Mouse (Mus musculus): ENCODE measurements around the gene Olfm3. TPM values are rescaled to one million over a fixed set of nuclear protein-coding genes. Genes with fewer than 3 reads are reported as not detected.

The Olfm3 gene
- total RNA-seq (2017), result not detected in 2 replicates

DNA sequence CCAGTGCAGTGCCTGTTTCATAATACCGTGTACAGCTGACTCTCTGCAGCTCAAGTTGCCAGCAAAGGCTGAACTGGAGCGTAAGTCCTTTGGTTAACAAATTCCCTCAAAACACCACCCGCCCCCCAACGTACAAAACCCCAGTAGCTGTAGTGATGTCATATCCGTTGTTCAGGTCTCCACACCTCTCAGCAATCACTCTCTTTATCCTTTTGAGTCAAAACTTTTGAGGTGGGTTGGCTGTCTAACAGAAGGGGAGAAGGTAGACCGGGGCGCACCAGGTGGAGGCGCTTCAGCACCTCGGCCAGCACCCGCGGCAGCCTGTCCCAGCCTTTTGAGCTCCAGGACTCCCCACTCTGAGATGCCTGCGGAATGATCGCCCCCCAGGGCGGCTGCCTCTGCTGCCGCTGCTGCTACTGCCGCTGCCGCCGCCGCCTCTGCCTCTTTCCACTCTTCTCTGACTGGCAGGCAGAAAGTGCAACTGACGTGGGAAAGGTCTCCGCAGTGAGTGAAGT lies at the start of gene Olfm3:
TSS of gene Olfm3 (plus strand) at position 155 of the 515 bp plus-strand sequence.
- ATAC-seq (ENCODE audit: extremely low read depth, insufficient number of reproducible peaks, low FRiP score, poor library complexity, severe bottlenecking), result no peak

DNA sequence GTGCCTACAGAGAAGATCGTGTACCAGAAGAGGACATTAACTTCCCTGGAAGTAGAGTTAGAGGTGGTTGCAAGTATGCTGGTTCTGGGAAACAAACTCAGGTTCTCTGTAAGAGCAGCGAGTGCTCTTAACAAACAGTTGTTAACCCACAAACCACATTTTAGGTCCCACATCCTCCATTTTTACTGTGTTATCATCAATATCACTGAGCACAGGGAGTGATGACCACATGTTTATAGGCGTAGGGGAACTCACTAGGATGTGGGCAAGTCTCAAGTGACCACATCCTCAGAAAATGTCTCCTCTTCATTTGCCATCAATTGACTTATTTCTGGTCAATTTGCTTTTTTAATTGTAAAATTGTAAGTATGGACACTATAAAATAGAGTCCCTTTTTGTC lies 14.1 kb upstream of the Olfm3 start:
- no peak for ATAC-seq (ENCODE audit: extremely low read depth, insufficient number of reproducible peaks, low FRiP score, poor library complexity, severe bottlenecking)

DNA sequence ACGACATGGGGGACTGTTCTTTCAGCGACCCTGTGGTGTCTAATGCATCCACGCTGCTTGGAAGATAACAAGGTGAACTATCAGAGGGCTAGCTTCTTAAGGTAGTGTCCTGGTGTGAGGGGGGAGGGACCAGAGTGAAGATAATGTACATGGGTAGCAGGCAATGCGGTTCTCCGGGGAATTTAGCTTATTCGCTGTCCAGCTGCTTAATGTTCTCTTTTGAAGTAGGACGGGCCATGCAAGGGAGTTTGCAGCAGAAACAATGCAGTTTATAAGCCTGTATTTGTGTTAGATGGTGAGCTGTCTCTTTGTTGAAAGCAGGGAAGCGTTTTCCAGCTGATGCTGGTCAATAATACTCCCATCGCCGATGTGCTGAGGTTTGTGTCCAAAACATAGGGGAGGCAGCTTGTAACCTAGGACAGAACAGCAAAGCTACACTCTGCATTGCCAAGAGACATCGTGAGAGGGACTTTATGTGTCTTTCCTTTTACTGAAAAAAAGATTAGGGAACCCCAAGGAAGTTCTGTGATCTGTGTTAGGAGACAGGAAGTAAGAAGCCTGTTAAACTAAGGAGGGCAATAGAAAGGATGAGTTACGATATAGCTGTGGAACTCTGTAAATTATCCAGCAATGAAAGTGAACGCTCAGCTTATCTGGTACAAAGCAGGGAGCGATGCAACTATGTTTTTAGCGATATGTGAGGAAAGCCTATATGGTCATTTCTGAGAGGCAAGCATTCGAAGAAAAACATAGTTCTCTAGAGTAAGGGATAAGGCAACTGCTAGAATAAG lies 950 bp downstream of the Olfm3 start:
- no peak for ATAC-seq (ENCODE audit: extremely low read depth, insufficient number of reproducible peaks, low FRiP score, poor library complexity, severe bottlenecking)

DNA sequence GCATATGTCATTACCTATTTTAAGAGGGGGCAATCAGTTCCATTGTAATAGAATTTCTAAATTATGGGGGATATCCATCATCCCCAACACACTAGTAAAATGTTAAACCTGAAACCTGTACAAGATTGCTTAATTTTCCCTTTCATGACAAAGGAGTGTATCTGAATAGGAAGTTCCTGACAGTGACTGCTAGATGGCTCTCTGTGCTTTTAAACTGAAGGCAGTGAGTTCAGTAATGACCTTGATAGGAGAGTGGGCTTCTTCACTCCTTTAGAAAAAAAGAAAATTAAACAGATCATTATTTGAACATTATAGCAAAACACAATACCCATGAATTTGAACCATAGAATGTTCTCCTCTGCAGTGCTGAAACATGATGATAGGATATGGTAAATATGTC lies 3.7 kb downstream of the Olfm3 start:
- ATAC-seq (ENCODE audit: extremely low read depth, insufficient number of reproducible peaks, low FRiP score, poor library complexity, severe bottlenecking), result no peak

DNA sequence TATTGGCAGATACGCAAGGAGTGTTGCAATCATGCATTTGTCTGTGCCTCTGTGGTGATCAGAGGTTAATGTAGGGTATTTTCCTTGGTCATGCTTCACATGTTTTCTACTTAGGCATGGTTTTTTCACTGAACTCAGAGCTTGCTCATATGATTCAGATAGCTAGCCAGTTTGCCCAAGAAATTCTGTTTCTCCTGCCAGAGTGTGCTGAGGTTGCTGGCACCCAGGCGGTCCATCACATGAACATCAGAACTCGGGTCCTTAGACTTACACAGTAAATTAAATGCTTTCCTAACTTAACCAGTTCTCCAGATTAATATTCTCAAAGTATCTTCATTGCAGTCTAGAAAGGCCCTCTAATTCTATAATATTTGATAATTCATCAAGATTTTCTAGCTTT lies 5.0 kb downstream of the Olfm3 start:
- ATAC-seq (ENCODE audit: extremely low read depth, insufficient number of reproducible peaks, low FRiP score, poor library complexity, severe bottlenecking), result no peak

DNA sequence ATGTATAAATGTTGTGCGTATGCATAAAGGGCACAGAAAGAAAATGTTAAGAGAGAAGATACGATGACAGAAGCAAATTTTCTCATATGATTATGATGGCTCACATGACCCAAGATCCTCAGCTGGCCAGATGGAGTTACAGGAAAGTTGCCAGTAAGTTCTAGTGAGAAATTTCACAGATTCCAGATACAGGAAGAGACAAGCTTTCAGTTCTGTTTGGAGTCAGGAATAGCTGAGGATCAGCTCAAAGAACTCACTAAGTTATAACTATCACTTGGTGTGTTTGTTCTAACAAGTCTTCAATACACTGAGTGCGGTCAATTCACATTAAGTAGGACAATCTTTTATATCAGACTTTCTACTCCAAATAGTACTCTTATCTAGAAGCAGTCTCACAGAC lies 16.2 kb downstream of the Olfm3 start:
- no peak for ATAC-seq (ENCODE audit: extremely low read depth, insufficient number of reproducible peaks, low FRiP score, poor library complexity, severe bottlenecking)

DNA sequence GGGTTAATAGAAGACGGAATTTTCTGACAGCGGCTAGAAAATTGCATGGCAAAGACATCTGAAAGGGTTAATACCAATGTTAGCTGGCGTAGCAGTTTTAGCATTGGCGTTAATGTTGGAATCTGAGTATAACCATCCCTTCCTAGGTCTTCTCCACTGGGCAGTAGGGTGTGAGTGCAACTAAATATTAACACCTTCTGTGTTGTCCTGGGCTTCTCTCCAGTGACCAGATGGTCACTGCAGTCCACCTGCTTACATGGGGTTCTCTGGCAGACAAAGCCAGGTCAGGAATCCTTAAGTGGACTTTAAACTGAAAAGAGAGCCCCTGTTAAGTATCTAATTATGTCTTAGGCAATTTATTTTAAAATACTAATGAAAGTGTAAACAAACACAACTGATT lies 25.7 kb downstream of the Olfm3 start:
- no peak for ATAC-seq (ENCODE audit: extremely low read depth, insufficient number of reproducible peaks, low FRiP score, poor library complexity, severe bottlenecking)

DNA sequence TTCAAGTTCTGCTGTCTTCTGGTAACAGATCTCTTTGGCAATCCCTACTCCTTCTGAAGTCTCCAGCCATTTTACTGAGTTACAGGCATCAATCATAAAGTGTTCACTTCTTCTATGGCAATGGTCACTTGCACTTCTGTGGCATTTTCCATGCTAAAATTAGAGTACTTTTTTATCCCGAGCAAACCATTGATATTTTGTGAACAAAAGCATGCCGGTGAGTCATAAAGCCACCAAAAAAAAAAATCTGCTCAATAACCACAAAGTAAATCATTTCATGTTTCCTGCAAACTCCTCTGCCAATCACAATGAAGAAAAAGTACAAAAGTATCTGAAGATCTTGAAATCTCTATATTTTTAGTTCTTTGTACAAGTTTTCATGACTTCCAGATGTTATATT lies 26.5 kb downstream of the Olfm3 start:
- no peak for ATAC-seq (ENCODE audit: extremely low read depth, insufficient number of reproducible peaks, low FRiP score, poor library complexity, severe bottlenecking)

DNA sequence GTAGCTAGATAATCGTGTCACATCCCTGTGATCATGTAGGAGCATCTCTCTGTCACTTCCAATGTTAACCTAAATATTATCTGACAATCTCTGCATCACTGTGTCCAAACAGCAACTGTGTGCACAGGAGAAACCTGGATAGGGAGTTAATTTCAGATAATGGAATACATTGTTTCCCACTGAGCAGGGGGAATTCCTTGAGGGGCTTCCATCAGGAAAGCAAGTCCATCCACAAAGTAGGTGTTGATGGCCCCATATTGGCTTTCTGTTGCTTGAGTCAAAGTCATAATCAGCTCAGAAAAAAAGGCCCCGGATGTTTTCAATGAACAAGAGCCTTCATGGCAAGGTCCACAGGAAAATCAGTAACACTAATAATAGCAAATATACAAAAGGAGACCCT lies 26.9 kb downstream of the Olfm3 start:
- ATAC-seq (ENCODE audit: extremely low read depth, insufficient number of reproducible peaks, low FRiP score, poor library complexity, severe bottlenecking), result no peak

DNA sequence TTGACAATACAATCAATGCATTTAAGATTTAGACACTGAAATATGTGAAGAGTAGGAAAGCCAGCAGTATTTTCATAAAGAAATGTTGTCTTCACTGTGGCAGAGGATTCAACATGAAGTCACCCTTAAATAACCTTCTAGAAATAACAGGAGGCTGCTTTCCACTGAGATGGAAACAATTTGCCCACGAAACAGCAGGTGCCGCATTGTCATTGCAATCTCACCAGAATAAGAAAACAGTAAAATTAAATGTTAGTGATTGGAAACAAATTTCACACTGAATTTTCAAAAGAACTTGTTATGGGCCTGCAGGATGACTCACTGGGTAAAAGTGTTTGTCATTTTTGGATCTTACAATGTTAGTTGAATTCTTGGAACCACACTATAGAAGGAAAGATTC lies 29.0 kb downstream of the Olfm3 start:
- no peak for ATAC-seq (ENCODE audit: extremely low read depth, insufficient number of reproducible peaks, low FRiP score, poor library complexity, severe bottlenecking)

DNA sequence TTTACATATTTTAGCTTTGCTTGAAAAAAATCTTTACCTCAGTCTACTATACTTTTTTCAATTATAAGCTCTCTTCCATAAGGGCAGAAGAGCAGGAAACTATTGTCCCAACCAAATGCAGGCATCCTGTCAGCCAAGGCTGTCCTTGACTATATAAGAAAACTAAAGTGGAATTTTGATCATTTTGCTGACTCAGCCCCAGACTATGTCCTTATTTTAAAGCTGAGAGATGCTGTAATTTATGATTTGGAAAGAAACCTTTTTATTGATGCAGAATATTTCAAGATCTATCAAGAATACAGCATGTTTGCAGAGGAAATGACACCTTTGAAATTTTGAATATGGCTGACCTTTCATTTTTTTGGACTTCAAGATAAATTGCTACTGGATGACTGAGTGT lies 51.0 kb downstream of the Olfm3 start:
- no peak for ATAC-seq (ENCODE audit: extremely low read depth, insufficient number of reproducible peaks, low FRiP score, poor library complexity, severe bottlenecking)

DNA sequence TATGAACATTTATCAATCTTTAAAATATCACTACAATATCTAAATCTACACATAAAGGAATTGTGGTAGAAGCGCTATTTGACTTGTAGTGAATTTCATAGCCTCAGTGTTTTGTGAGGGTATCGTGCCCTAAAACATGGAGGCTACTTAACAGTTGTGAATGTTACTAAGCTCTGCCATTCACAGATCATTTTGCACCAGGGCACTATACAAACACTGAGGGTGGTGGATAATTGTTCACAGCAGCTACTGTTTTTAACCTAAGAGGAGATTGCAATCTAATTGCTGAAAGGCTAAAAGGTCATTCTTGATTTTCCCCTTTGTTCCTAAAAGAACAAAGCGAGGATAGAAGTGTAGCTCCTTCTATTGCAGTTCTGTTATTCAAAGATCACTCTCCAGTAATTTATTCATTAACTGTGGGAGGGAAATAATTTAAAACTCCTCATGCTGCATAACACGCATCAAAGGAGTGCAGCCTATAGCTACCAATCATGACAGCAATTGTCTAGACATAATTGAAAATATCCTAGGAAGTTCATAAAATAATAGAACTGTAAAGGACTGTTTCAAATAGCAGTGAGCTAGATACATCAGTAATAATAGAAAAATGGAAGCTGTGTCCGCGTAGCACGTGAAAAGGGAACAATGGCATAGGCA lies 55.6 kb downstream of the Olfm3 start:
- ATAC-seq (ENCODE audit: extremely low read depth, insufficient number of reproducible peaks, low FRiP score, poor library complexity, severe bottlenecking), result no peak

DNA sequence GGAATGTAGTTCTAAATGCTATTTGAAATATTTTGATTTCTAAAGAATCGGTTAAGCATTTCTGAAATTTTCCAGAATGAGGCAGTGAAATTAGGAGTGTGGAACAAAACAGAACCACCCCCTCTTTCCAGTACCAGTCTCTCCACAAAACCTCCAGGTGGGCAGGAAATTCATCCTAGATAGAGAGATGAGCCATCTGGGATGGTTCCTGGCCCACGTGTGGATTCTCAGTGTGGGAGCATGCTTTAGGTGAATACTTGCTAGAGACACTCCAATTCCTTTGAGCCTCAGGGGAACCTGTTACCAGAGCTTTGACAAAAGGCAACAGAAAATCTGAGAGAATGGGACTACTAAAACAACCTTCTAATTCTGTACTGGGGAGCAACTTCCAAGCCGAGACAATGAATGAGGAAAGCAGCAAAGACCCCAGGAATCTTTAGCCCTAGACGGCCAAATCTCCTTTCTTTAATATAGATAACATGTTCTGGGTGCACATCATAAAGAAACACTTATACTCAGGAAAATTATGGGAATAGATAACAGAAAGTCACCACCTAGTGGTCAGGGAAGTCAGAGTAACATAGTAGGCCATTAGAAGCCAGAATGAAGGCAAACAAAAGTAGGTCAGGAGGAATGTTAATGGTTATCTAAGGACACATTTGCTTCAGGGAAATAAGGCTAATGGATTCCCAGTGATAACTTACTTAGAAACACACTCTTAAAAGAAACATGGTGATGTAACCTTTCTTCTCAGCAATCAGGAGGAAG lies 58.6 kb downstream of the Olfm3 start:
- ATAC-seq (ENCODE audit: extremely low read depth, insufficient number of reproducible peaks, low FRiP score, poor library complexity, severe bottlenecking), result no peak

DNA sequence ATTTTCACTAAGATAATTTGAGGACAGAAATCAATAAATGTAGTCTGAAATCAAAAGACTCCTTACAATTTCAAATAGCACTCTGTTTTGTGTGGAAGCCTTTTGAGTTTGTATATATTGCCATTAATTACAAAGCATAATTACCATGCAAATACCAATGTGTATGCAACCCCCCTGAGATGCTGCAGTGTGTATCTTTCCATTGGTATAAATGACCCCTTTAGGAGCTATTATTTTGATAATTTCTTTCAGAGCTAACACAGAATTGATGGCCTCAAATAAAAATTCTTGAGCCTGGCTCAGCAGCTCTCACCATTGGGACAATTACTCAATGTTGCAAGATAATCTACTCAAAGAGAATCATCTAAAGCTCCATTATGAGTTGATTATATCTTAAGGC lies 67.3 kb downstream of the Olfm3 start:
- no peak for ATAC-seq (ENCODE audit: extremely low read depth, insufficient number of reproducible peaks, low FRiP score, poor library complexity, severe bottlenecking)

DNA sequence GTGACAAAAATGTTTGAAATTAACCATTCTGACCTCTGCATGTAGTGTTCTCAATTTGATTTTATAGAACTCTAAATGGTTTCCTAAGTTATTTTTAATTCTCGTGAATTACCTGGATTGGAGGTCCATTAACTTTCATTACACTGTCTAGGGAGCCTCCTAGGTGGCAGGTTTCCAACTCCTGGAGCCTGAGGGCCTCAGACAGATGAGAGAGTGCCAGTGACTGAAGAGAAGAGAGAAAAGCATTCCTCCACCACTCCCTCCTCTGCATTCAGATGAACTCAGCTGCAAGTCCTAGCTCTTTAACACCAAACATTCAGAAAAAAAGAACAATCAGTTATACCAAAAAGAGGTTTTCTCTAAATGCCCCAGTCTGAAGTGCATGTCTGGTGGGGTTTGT lies 68.6 kb downstream of the Olfm3 start:
- ATAC-seq (ENCODE audit: extremely low read depth, insufficient number of reproducible peaks, low FRiP score, poor library complexity, severe bottlenecking), result no peak

DNA sequence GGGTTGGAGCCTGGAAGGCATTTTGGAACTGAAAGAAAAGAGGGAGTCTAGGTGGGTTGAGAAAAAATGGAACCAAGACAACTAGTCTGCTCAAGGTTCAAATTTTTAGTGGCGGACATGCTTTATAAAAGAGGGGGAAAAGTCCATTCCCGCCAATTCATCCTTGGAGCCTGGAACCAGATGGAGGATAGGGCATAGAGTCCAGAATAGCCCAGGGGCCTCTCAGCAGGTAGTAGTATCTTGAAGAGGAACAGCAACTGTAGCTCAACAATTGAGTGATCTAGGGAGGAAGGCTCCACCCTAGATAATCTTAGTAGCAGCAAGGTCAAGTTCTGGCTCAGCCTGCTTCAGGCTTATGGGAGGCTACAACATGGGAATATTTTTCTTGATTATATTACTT lies 87.0 kb downstream of the Olfm3 start:
- ATAC-seq (ENCODE audit: extremely low read depth, insufficient number of reproducible peaks, low FRiP score, poor library complexity, severe bottlenecking), result no peak

DNA sequence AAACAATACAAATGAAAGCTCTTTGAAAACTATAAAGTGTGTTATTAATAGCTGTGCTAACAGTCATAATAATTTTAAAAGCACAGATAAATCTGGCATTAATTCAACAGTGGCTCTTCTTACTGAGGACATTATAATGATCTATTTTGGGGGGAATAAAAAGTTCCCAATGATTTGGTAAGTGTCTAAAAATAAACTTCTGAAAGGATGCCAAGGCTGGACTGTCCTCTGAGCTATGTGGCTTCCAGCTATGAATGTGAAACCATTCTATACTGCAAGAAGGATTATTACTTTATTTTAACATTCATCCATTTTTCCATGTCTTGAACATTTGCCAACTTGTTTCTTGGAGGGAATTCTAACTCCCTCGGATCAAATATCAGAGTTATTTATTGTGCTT lies 92.1 kb downstream of the Olfm3 start:
- ATAC-seq (ENCODE audit: extremely low read depth, insufficient number of reproducible peaks, low FRiP score, poor library complexity, severe bottlenecking), result no peak

DNA sequence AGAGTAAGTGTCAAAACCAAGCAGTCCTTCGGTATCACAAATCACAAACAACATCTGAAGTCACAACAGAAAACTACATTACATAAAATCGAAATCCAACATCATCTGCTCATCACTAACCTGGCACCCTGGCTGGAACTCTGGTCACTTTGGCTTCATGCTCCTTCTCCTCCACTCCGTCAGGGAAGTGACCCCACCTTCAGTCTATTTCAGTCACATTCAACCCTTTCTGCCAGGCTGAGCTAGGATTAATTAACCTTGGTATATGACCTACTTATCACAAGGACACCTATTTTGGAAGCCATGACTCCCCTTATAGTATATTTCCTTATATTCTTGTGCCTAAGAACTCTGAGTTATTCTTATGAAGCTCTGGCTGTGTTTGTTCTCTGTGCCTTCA lies 123.7 kb downstream of the Olfm3 start:
- ATAC-seq (ENCODE audit: extremely low read depth, insufficient number of reproducible peaks, low FRiP score, poor library complexity, severe bottlenecking), result no peak

DNA sequence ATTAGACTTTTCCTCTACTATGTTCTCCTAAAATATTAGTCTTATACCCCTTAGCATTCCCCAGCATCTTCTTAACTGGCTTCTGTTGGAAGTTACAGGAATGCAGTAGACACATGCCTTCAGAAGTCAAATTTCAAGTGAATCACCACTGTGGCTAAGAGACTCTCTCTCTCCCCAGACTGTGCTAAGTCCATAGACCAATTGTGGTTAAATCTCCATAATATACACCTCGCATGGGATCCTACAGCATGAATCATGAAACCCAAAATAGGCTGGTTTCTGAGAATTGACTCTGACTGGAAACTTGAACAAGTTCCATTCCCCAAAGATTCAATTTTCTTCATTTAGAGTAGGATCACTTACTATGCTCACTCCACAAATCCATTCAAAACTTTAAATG lies 124.2 kb downstream of the Olfm3 start:
- ATAC-seq (ENCODE audit: extremely low read depth, insufficient number of reproducible peaks, low FRiP score, poor library complexity, severe bottlenecking), result no peak

DNA sequence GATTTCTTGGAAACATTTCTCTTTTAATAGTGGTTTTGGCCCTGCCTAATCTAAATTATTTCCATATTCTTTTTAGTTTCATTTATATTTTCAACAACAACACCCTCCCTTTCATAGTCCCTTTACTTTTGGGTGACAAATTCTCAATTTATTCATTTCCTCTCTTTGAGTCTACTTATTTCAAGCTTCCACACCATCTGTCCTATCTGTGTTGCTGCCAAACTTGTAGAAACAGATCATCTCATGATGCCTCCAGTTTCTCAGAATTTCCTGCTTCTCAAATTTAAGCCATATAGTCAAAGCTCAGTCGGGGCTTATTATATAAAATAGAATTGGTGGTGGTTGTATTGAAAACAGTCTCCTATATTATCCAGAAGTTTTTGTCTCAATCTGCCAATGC lies 124.7 kb downstream of the Olfm3 start:
- ATAC-seq (ENCODE audit: extremely low read depth, insufficient number of reproducible peaks, low FRiP score, poor library complexity, severe bottlenecking), result no peak
